In genomic region chr1:119451417-119451816, GRCm38 (mm10) we compare ENCODE assay signal across 18 mouse cellular contexts.
"Had no signal": no experiment of that assay in that cellular context is flagged by ENCODE, and none has a peak within 500 bp of the region (broad histone marks: within the 10 kb centered on the region; RNA-seq: fewer than 3 reads in every experiment).

No protein-coding gene starts in this region.

- H3K4me1 ChIP-seq: liver, embryonic 13.5 days; lung, embryonic 15.5 days; neural tube, embryonic 12.5 days; stomach, embryonic 15.5 days had no signal

- H3K27ac ChIP-seq: layer of hippocampus, adult 2 months; left cerebral cortex, adult 2 months; limb, embryonic 12.5 days; liver, embryonic 13.5 days; lung, embryonic 15.5 days; macrophage; neural tube, embryonic 12.5 days; stomach, embryonic 15.5 days had no signal

- H3K36me3 ChIP-seq: limb, embryonic 12.5 days; liver, embryonic 13.5 days; lung, embryonic 15.5 days; neural tube, embryonic 12.5 days; stomach, embryonic 15.5 days had no signal

- H3K9ac ChIP-seq: limb, embryonic 12.5 days; liver, embryonic 13.5 days; liver, postnatal 0 days; lung, embryonic 15.5 days; neural tube, embryonic 12.5 days; stomach, embryonic 15.5 days had no signal

- ATAC-seq: liver, postnatal 0 days had no signal

- H3K27me3 ChIP-seq: lung, embryonic 15.5 days; neural tube, embryonic 12.5 days; stomach, embryonic 15.5 days had no signal

- H3K4me3 ChIP-seq: layer of hippocampus, adult 2 months; left cerebral cortex, adult 2 months; limb, embryonic 12.5 days; liver, embryonic 13.5 days; lung, embryonic 15.5 days; megakaryocyte, embryonic 14.5 days; neural tube, embryonic 12.5 days; stomach, embryonic 15.5 days had no signal

- DNase-seq: kidney, adult 18-20 months; kidney, postnatal 10 days; kidney, postnatal 4 days; liver; liver, embryonic 13.5 days; liver, postnatal 0 days; retina, postnatal 1 day; thymus, adult 2 months; thymus, postnatal 25 days had no signal

- H3K9me3 ChIP-seq: limb, embryonic 12.5 days; liver, embryonic 13.5 days; lung, embryonic 15.5 days; megakaryocyte, embryonic 14.5 days; neural tube, embryonic 12.5 days; stomach, embryonic 15.5 days had no signal

- H3K4me2 ChIP-seq: limb, embryonic 12.5 days; liver, embryonic 13.5 days; lung, embryonic 15.5 days; midbrain, embryonic 11.5 days; neural tube, embryonic 12.5 days; stomach, embryonic 15.5 days had no signal
